Mouse (Mus musculus) heart, postnatal 0 days (tissue): ENCODE data around the gene Nup133.

Experiments used
- CTCF ChIP-seq: IDR thresholded peaks from 2 replicates; pipeline ENCODE4 v1.5.1; 2016; ENCODE audit warnings: antibody characterized with exemption, control low read depth, low read depth
- EP300 ChIP-seq: IDR thresholded peaks from 2 replicates; pipeline ENCODE4 v1.6.1; 2016; ENCODE audit warnings: antibody characterized with exemption, low read depth

DNA sequence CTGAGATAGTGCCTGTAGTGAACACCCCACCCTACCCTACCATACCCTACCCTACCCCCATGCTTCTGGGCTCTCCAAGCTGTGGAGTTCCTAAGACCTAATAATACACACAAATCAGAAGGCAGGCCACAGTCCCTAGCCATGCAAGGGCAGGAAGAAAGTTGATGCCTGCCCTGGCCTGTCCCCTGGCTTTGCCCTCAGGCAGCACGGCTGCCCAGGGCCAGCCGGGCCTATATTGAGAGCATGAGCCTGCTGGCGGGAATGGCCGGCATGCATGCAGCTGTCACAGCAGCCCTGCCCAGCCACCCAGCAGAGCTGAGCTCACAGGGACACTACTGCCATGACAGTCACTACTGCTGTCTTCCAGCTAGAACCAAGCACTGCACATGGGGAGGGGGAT lies 66.0 kb downstream of the Nup133 start:
- TF ChIP-seq CTCF: no peak
- TF ChIP-seq EP300: no peak
